Mouse (Mus musculus) embryonic facial prominence, embryonic 14.5 days (tissue): Measurements from ENCODE around the gene Ttyh3. TPM values are rescaled to one million over a fixed set of nuclear protein-coding genes. Genes with fewer than 3 reads are reported as not detected.

Experiments
- ATAC-seq: fragments of 200-750 bp; cut with Nextera tagmentation; 2 replicates; pipeline ENCODE4 v1.8.0; 2017; ENCODE audit warnings: low read depth, moderate number of reproducible peaks, moderate TSS enrichment
- DNase-seq: peaks from one replicate; pipeline ENCODE4 v3.0.0-alpha.2; 2015; ENCODE audit warnings: low spot score
- H3K27ac ChIP-seq: fragments of 300-500 bp; sonication (generic); replicated peaks from 2 replicates; pipeline ENCODE4 v1.5.1; 2014; ENCODE audit warnings: low read depth, mild to moderate bottlenecking, low read length, moderate library complexity
- H3K27me3 ChIP-seq: fragments of 300-500 bp; sonication (generic); replicated peaks from 2 replicates; pipeline ENCODE4 v1.6.1; 2014; ENCODE audit warnings: low read length; ENCODE audit not compliant: control insufficient read depth, insufficient read depth
- H3K36me3 ChIP-seq: fragments of 300-500 bp; sonication (generic); 2 replicates; pipeline ENCODE4 v1.6.1; 2014; ENCODE audit warnings: low read length, mixed read lengths; ENCODE audit not compliant: control insufficient read depth, insufficient read depth
- H3K4me1 ChIP-seq: fragments of 300-500 bp; sonication (generic); 2 replicates; pipeline ENCODE4 v1.6.1; 2014; ENCODE audit warnings: antibody characterized with exemption, low read length; ENCODE audit not compliant: control insufficient read depth, insufficient read depth
- H3K4me2 ChIP-seq: fragments of 300-500 bp; sonication (generic); 2 replicates; pipeline ENCODE4 v1.6.1; 2014; ENCODE audit warnings: low read depth, mild to moderate bottlenecking, low read length, moderate library complexity, mixed read lengths
- H3K4me3 ChIP-seq: fragments of 300-500 bp; sonication (generic); 2 replicates; pipeline ENCODE4 v1.5.1; 2014; ENCODE audit warnings: low read depth, mild to moderate bottlenecking, low read length
- H3K9ac ChIP-seq: fragments of 300-500 bp; sonication (generic); 2 replicates; pipeline ENCODE4 v1.6.1; 2014; ENCODE audit warnings: low read depth, mild to moderate bottlenecking, low read length, moderate library complexity, mixed read lengths
- H3K9me3 ChIP-seq: fragments of 300-500 bp; sonication (generic); 2 replicates; pipeline ENCODE4 v1.6.1; 2016; ENCODE audit warnings: low read length; ENCODE audit not compliant: control insufficient read depth
- WGBS: fragments of 180-500 bp; shearing (Covaris S2); extraction: QIAGEN DNeasy Blood & Tissue Kit; methylation state at CpG from one replicate; pipeline ENCODE4 v1.1.7; 2014; 5-methylcytosine and 5-hydroxymethylcytosine counted together
- polyA plus RNA-seq: library from polyadenylated mRNA; unstranded; fragments of >200 nt; fragmentation: Nextera tagmentation; extraction: Ambion mirVana; gene quantifications from 2 replicates; pipeline ENCODE4 v1.2.1, GENCODE M21; 2014

Ttyh3 gene
- polyA plus RNA-seq, 1 experiment from 2014 or later = 47.5 TPM

DNA sequence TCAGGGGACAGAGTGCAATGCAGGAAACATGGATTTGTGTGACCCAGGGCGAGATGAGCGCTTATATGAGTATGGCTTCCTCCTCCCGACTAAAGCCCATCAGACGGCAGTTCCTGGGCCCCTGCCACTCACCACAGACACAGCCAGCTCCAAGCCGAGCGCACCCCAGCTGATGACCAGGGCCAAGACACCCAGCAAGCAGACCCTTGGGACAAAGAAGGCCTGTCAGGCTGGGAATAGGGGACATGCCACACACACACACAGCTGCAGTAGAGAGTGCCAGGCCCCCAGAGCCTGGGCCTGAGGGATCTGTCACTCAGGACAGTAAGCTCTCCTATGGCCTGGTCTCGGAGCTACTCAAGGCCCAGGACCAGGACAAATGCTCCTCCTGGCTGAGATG is 15.4 kb downstream of the Ttyh3 start:
- peaks cover 99% of the 10 kb centered on the region for H3K36me3 ChIP-seq
- WGBS = 76% methylated on average over 7 of the region's 7 CpGs
- no peak overlapping the region for H3K9ac ChIP-seq
- no peak for DNase-seq
- H3K27me3 ChIP-seq = no peaks in the 10 kb centered on the region
- H3K4me3 ChIP-seq = no peak overlapping the region
- H3K4me1 ChIP-seq = no peaks in the 10 kb centered on the region
- H3K4me2 ChIP-seq = no peak overlapping the region
- ATAC-seq = no peak
- H3K9me3 ChIP-seq = no peaks in the 10 kb centered on the region
- no peak overlapping the region for H3K27ac ChIP-seq

DNA sequence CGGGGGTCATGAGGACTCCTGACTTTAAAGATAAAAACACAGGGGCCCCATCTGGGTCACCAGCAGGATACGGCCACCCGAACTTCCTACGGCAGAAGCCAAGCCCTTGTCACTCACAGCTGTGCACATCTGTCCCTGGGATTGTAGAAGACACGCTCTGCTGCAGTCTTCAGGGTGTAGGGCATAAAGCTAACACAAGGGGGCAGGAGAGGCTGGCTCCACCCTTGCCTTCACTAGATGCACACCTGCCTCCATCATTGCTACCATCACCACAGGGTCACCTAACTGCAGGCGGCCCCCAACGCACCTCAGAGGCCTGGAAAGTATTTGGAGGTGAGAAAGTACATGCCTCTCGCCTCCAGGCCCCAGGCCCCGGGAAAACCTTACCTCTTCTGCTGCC is 19.8 kb downstream of the Ttyh3 start:
- Histone ChIP-seq H3K4me2 (no peak overlapping the region), H3K9me3 (no peaks in the 10 kb centered on the region), H3K4me3 (no peak overlapping the region), H3K27ac (no peak overlapping the region), H3K4me1 (no peaks in the 10 kb centered on the region), H3K9ac (no peak overlapping the region), H3K36me3 (peaks cover 96% of the 10 kb centered on the region), H3K27me3 (no peaks in the 10 kb centered on the region)
- ATAC-seq = no peak
- WGBS = 97% methylated on average over 9 of the region's 9 CpGs
- DNase-seq = no peak

DNA sequence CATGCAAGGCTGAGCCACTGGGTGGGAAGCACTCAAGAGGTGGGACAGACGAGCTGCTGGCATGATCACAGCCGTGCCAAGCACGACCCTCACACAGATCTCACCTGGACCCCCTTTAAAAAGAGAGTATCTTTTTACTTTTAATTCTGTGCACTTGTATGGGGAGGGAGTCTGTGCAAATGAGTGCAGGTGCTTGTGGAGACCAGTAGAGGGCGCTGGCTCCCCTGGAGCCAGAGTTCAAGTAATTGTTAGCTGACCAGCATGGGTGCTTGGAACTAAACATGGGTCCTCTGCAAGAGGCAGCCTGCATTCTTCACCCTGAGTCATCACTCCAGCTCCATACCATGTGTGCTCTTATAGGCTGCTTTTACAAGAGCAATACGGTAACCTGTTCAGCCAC is 21.3 kb downstream of the Ttyh3 start:
- WGBS = 95% methylated on average over 5 of the region's 5 CpGs
- ATAC-seq = no peak

DNA sequence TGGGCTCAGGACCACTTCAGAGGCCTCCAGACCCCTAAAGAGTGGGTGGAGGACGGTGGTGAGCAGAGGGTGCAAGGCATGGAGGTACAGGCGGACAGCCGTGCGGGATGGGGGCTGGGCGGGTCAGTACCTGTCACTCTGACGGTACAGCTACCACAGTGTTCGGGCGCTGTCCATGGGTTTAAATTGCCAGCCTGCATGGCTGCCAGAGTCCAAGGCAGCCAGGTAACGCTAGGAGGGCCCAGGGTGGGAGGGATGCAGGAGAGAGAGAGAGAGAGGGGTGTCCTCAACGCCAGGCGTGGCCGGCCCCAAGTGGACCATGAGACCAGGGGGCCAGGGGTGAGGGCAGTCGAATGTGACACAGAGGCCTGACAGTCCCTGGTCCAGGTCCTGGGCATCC is 23.9 kb downstream of the Ttyh3 start:
- Histone ChIP-seq H3K4me3 (no peak overlapping the region), H3K27ac (no peak overlapping the region), H3K9ac (no peak overlapping the region), H3K9me3 (no peaks in the 10 kb centered on the region), H3K4me1 (no peaks in the 10 kb centered on the region), H3K27me3 (no peaks in the 10 kb centered on the region), H3K36me3 (peaks cover 84% of the 10 kb centered on the region), H3K4me2 (no peak overlapping the region)
- WGBS = 91% methylated on average over 13 of the region's 13 CpGs
- DNase-seq (no peak), ATAC-seq (no peak)

More for the DNA sequence above, 21.3 kb downstream of the Ttyh3 start:
- DNase-seq = no peak
- Histone ChIP-seq H3K27me3 (no peaks in the 10 kb centered on the region), H3K4me1 (no peaks in the 10 kb centered on the region), H3K9ac (no peak overlapping the region), H3K4me2 (no peak overlapping the region), H3K9me3 (no peaks in the 10 kb centered on the region), H3K4me3 (no peak overlapping the region), H3K27ac (no peak overlapping the region), H3K36me3 (peaks cover 96% of the 10 kb centered on the region)

DNA sequence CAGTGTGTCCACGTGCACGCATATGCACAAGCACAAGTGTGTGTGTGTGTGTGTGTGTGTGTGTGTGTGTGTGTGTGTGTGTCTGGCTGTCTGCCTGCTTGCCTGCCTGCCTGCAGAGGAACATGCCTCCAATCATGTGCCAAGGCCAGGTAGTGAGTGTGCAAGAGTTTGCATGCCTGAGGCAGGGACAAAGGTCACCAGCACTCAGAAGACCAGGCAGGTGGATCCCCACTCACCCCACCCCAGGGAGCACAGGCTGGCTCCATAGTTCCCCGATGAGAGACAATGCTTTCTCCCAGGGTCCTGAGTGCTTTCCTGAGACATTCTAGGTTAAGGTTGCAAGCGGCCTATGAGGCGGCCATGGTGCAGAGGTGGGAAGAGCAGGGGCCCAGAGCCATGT is 24.6 kb downstream of the Ttyh3 start:
- H3K9ac ChIP-seq = no peak overlapping the region
- WGBS = 93% methylated on average over 5 of the region's 5 CpGs
- H3K4me2 ChIP-seq = no peak overlapping the region
- no peak for ATAC-seq
- no peaks in the 10 kb centered on the region for H3K27me3 ChIP-seq
- no peak overlapping the region for H3K4me3 ChIP-seq
- no peaks in the 10 kb centered on the region for H3K9me3 ChIP-seq
- H3K36me3 ChIP-seq = peaks cover 77% of the 10 kb centered on the region
- H3K4me1 ChIP-seq = no peaks in the 10 kb centered on the region
- H3K27ac ChIP-seq = no peak overlapping the region
- no peak for DNase-seq

DNA sequence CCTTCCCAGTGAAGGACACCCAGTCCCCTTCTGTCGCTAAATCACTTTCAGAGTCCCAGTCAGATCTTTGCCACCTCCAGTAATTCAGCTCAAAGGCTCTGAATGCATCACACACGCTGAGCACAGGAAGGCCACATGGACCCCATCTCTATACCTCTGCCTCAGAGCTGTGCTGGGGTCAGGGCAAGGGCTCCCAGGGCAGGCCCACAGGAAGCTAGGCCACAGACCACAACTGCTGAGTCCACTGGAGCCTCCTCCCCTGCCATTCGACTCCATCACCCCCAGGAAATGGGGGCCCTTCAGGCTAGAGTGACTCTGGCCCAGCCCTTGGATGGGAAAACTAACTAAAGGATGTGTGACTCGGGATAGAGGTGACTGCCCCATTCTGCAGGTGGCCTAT is 25.0 kb downstream of the Ttyh3 start:
- ATAC-seq = no peak
- 67% methylated on average over 4 of the region's 4 CpGs for WGBS
- H3K27me3 ChIP-seq = no peaks in the 10 kb centered on the region

DNA sequence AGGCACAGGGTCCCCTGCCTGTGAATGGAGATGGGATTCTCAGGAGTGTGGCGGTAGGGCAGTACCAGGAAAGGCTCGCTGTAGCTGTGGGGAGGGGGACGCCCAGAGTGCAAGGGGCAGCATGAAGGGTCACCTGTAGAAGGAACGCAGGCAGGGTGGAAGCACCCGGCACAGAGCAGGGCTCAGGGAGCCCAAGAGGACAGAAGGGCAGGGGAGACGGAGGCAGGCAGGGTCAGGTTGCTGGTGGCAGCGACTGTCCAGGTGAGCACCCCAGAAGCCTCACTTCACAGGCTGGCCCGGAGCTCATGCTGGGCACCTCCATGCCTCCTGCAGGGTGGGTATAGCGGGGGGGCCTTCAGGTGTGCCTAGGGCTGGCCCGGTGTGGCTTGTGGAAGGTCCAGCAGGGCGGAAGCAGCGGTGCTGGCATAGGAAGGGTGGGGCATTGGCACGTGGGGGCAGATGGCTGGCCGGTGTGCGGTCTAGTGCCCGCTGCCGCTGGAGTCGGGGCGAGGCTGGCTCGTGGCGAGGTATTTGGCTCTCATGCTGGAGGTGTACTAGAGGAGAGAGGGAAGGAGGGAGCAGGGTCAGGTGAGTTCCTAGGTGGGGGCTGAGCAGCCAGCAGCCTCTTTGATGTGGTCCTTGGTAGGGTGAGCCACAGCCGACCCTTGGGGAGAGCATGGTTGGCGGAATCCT is 25.7 kb downstream of the Ttyh3 start:
- Histone ChIP-seq H3K9ac (no peak overlapping the region), H3K27ac (no peak overlapping the region), H3K4me3 (no peak overlapping the region), H3K4me1 (no peaks in the 10 kb centered on the region), H3K27me3 (no peaks in the 10 kb centered on the region), H3K9me3 (no peaks in the 10 kb centered on the region), H3K4me2 (no peak overlapping the region), H3K36me3 (peaks cover 66% of the 10 kb centered on the region)
- WGBS = 94% methylated on average over 20 of the region's 23 CpGs
- DNase-seq = no peak
- no peak for ATAC-seq

More for the DNA sequence above, 25.0 kb downstream of the Ttyh3 start:
- Histone ChIP-seq H3K27ac (no peak overlapping the region), H3K4me2 (no peak overlapping the region), H3K9me3 (no peaks in the 10 kb centered on the region), H3K4me1 (no peaks in the 10 kb centered on the region), H3K4me3 (no peak overlapping the region), H3K36me3 (peaks cover 72% of the 10 kb centered on the region), H3K9ac (no peak overlapping the region)
- no peak for DNase-seq

DNA sequence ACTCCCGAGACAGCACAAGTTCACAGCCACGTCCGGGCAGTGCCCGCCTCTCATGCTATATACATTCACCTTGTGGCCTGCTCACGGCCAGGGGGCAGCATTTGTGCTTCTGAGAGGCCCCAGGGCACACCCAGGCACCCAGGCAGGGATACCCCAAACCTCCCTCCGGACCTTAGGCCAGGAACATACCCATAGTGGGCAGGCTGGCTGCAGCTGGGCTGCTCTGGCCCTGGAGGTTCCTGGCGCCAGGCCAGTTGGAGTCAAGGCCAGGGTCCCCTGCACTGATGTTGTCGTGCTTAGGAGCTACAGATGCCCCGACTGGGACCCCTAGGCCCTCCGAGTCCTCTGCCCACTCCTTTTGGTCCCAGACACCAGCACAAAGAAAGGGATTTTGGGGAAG is 27.3 kb downstream of the Ttyh3 start:
- Histone ChIP-seq H3K4me2 (no peak overlapping the region), H3K27me3 (no peaks in the 10 kb centered on the region), H3K4me1 (no peaks in the 10 kb centered on the region), H3K36me3 (peaks cover 50% of the 10 kb centered on the region), H3K9ac (0 out of 2 replicates have a peak overlapping the region, but pooled peaks have one; percentile 30), H3K27ac (peak overlapping the region; percentile 39), H3K9me3 (no peaks in the 10 kb centered on the region), H3K4me3 (no peak overlapping the region)
- WGBS = 78% methylated on average over 9 of the region's 10 CpGs
- ATAC-seq (no peak), DNase-seq (no peak)

DNA sequence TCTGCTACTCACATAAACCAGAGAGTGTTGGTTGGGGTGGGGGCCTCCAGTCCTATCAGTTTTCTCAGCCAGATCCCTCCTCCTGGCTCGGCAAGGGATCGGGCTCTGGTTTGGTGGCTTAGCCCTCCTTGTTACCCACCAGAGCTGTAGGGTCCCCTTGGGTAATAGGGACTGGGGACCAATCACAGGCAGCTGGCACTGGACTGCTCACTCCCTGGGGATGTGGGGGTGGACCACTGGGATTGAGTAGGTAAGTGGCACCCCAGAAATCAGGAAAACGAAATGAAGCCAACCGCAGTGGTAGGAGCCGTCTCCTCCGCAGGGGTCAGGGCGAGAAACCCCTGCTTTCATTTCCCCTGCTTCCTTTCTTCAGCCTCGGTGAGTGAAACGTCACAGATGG is 27.7 kb downstream of the Ttyh3 start:
- Histone ChIP-seq H3K9me3 (no peaks in the 10 kb centered on the region), H3K4me1 (no peaks in the 10 kb centered on the region), H3K9ac (no peak overlapping the region), H3K27me3 (no peaks in the 10 kb centered on the region), H3K4me2 (no peak overlapping the region), H3K36me3 (peaks cover 45% of the 10 kb centered on the region), H3K4me3 (no peak overlapping the region), H3K27ac (peak overlapping the region; percentile 39)
- WGBS = 62% methylated on average over 9 of the region's 9 CpGs
- ATAC-seq = no peak
- DNase-seq = no peak
